Mouse (Mus musculus): ENCODE measurements around the gene Atat1. TPM values are rescaled to one million over a fixed set of nuclear protein-coding genes. Genes with fewer than 3 reads are reported as not detected.

Gene Atat1
- 43.4 and 55.2 TPM in 2 replicates for polyA plus RNA-seq (2012; rRNA removed)

GRCm38 (mm10) chr17:35909919-35910369 is at the start of gene Atat1:
Gene Atat1, minus strand, starts transcription at chr17:35910075.

GRCm38 (mm10) chr17:35916297-35917142 is 6.6 kb upstream of the Atat1 start, which contains the start of the genes Mrps18b and Ppp1r10:
Gene Mrps18b, minus strand, starts transcription at chr17:35916389.
Gene Ppp1r10, plus strand, starts transcription at chr17:35916434.

GRCm38 (mm10) chr17:35896781-35897643 is 12.9 kb downstream of the Atat1 start, which contains the start of gene 2310061I04Rik:
Gene 2310061I04Rik, minus strand, starts transcription at chr17:35897431.

GRCm38 (mm10) chr17:35879245-35880057 is 30.4 kb downstream of the Atat1 start, which contains the start of gene Dhx16:
Gene Dhx16, plus strand, starts transcription at chr17:35879819.

GRCm38 (mm10) chr17:35865481-35866280 is 44.2 kb downstream of the Atat1 start, which contains the start of gene Ppp1r18:
Gene Ppp1r18, plus strand, starts transcription at chr17:35865593.

GRCm38 (mm10) chr17:35861198-35861857 is 48.5 kb downstream of the Atat1 start, which contains the start of gene Nrm:
Gene Nrm, plus strand, starts transcription at chr17:35861318.

Other genes with a start within 250 kb of the Atat1 start
- gene Vars2, start 242.5 kb downstream of the Atat1 start, polyA plus RNA-seq (2012; rRNA removed) = 43.1 and 46.7 TPM in 2 replicates
- 25.7 and 30.4 TPM in 2 replicates for gene Gtf2h4, start 236.3 kb downstream of the Atat1 start, polyA plus RNA-seq (2012; rRNA removed)
- 106 and 136 TPM in 2 replicates for gene Ddr1, start 205.5 kb downstream of the Atat1 start, polyA plus RNA-seq (2012; rRNA removed)
- gene Ier3, start 88.4 kb downstream of the Atat1 start, polyA plus RNA-seq (2012; rRNA removed) = 16.2 and 17.0 TPM in 2 replicates
- 62.1 and 68.9 TPM in 2 replicates for gene Flot1, start 86.8 kb downstream of the Atat1 start, polyA plus RNA-seq (2012; rRNA removed)
- gene Tubb5, start 71.8 kb downstream of the Atat1 start, polyA plus RNA-seq (2012; rRNA removed) = 211 and 247 TPM in 2 replicates
- gene Mdc1, start 68.6 kb downstream of the Atat1 start, polyA plus RNA-seq (2012; rRNA removed) = 4.2 and 5.1 TPM in 2 replicates
- 25.2 and 32.0 TPM in 2 replicates for gene Nrm, start 48.8 kb downstream of the Atat1 start, polyA plus RNA-seq (2012; rRNA removed)
- gene Ppp1r18, start 44.5 kb downstream of the Atat1 start, polyA plus RNA-seq (2012; rRNA removed) = 24.0 and 26.8 TPM in 2 replicates
- 52.0 and 61.3 TPM in 2 replicates for gene Dhx16, start 30.3 kb downstream of the Atat1 start, polyA plus RNA-seq (2012; rRNA removed)
- 90.4 and 106 TPM in 2 replicates for gene 2310061I04Rik, start 12.6 kb downstream of the Atat1 start, polyA plus RNA-seq (2012; rRNA removed)
- gene Mrps18b, start 6.3 kb upstream of the Atat1 start, polyA plus RNA-seq (2012; rRNA removed) = 60.4 and 63.6 TPM in 2 replicates
- gene Ppp1r10, start 6.4 kb upstream of the Atat1 start, polyA plus RNA-seq (2012; rRNA removed) = 37.3 and 41.4 TPM in 2 replicates
- gene Abcf1, start 59.7 kb upstream of the Atat1 start, polyA plus RNA-seq (2012; rRNA removed) = 77.5 and 78.6 TPM in 2 replicates
- 25.3 and 28.3 TPM in 2 replicates for gene Gnl1, start 69.8 kb upstream of the Atat1 start, polyA plus RNA-seq (2012; rRNA removed)
- gene Prr3, start 70.2 kb upstream of the Atat1 start, polyA plus RNA-seq (2012; rRNA removed) = 7.6 and 8.0 TPM in 2 replicates
- 0.68 and 0.84 TPM in 2 replicates for gene H2-T24, start 110.5 kb upstream of the Atat1 start, polyA plus RNA-seq (2012; rRNA removed)
- gene H2-T23, start 122.8 kb upstream of the Atat1 start, polyA plus RNA-seq (2012; rRNA removed) = 331 and 384 TPM in 2 replicates
- gene H2-T22, start 132.7 kb upstream of the Atat1 start, polyA plus RNA-seq (2012; rRNA removed) = 43.7 and 46.6 TPM in 2 replicates
- gene Gm6034, start 132.9 kb upstream of the Atat1 start, polyA plus RNA-seq (2012; rRNA removed) = 0.10 TPM in 1 of 2 replicates, not detected in the other
- 0.09 and 0.37 TPM in 2 replicates for gene Gm11127, start 148.3 kb upstream of the Atat1 start, polyA plus RNA-seq (2012; rRNA removed)
- 0.08 TPM in 1 of 2 replicates, not detected in the other for gene Gm19684, start 211.6 kb upstream of the Atat1 start, polyA plus RNA-seq (2012; rRNA removed)
- 0.81 and 1.1 TPM in 2 replicates for gene Gm7030, start 219.3 kb upstream of the Atat1 start, polyA plus RNA-seq (2012; rRNA removed)

Data from colon, adult 2 months (tissue).